Mouse (Mus musculus) left cerebral cortex, postnatal 14 days (tissue): ENCODE results near the gene Cers3. TPM values are rescaled to one million over a fixed set of nuclear protein-coding genes. Genes with fewer than 3 reads are reported as not detected.

Experiments
- DNase-seq, 2 experiments: peaks; one replicate each; pipeline ENCODE4 v3.0.0; 2021 to 2022; ENCODE audit warnings: low spot score in 2 of 2, mixed read lengths in 1 of 2
- intact Hi-C: fragments of 180-260 bp; cut with DNase I; formaldehyde crosslinking; loops from one replicate; pipeline ENCODE4 v1.15.1; 2025
- total RNA-seq, 2 experiments: library from RNA; stranded (reverse); gene quantifications; 2 replicates each; pipeline ENCODE4 v1.2.3; 2021

Cers3 gene
- total RNA-seq, 2 experiments from 2014 or later, result 0.42 to 0.74 TPM

DNA sequence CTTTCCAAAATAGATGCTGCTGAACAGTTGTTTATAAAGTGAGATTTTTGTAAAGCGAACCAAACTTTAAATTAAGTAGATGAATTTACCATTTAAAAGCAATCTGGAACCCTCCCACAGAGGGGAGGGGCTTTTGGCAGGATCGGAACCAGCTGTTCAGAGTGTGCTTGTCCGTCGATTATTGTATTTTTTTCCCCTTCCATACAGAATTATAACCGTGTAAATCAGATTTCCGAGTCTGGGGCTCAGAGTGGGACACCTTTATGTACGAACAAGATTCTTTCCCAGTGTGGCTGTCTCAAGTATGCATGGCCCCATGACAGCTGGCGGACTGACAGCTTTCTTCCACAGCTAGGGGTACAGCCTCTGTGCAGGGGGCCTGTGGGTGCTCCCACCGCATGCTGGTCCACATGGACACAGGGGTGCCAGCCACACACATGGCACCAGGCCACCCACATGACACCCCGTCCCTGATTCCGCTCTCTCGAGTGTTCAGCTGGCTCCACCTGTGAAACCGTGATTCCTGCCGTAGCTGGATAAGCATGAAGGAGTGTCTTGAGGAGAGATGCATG lies 128.7 kb downstream of the Cers3 start:
- DNase-seq, result no peak
- intact Hi-C loops, result no loop called here

GRCm38 (mm10) chr7:66873235-66873634 lies 129.9 kb downstream of the Cers3 start:
- DNase-seq, result no peak
- intact Hi-C loops, result no loop called here

Other genes with a start within 250 kb of the Cers3 start
- 10 to 100 TPM; 20.0 to 20.8 TPM for gene Asb7, start 53.9 kb upstream of the Cers3 start, total RNA-seq
- gene Lins1, start 53.6 kb upstream of the Cers3 start, total RNA-seq, result 1 to 10 TPM; 9.0 to 9.2 TPM
- gene Adamts17, start 96.2 kb downstream of the Cers3 start, total RNA-seq, result 10 to 100 TPM; 13.8 TPM